Mouse (Mus musculus) C2C12 (cell line): ENCODE data around the gene Arhgap1.

Experiments
- CTCF ChIP-seq: IDR thresholded peaks from one replicate; pipeline ENCODE4 v1.5.1; 2011; ENCODE audit not compliant: control insufficient read depth, insufficient read depth, insufficient read length
- MAX ChIP-seq: IDR thresholded peaks from one replicate; pipeline ENCODE4 v1.6.1; 2011; ENCODE audit warnings: mild to moderate bottlenecking, control low read depth
- MYOD1 ChIP-seq: IDR thresholded peaks from one replicate; pipeline ENCODE4 v1.6.1; 2011; ENCODE audit warnings: low read depth; ENCODE audit not compliant: control insufficient read depth, insufficient read length
- MYOG ChIP-seq: IDR thresholded peaks from one replicate; pipeline ENCODE4 v1.6.1; 2011; ENCODE audit not compliant: control insufficient read depth, insufficient read length; ENCODE audit errors: extremely low read depth
- USF1 ChIP-seq: IDR thresholded peaks from one replicate; pipeline ENCODE4 v1.6.1; 2011; ENCODE audit warnings: low read depth, mild to moderate bottlenecking, control low read depth, moderate library complexity

DNA sequence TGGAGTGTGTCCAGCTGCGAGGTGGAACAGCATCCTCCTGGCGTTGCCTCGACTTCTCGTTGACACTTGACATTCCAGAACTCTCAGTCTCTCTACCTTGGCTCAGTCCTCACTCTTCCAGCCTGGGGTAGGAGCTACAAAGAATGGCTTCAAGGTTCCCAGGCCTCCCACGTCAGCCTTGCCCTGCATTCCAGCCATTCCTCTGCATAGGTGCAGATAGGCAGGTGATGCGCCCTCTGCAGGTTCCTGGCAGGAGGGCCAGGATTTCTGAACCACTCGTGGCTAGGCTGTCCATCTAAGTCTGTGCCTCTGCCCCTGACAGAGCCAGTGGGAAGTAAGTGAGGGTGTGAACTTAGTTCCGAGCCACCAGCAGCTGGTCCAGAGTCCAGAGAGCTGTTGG is 7.1 kb downstream of the Arhgap1 start:
- no peak for TF ChIP-seq MAX
- TF ChIP-seq CTCF, result no peak
- no peak for TF ChIP-seq USF1
- no peak for TF ChIP-seq MYOD1
- no peak for TF ChIP-seq MYOG
